Mouse (Mus musculus) sigmoid colon, adult 10 weeks (tissue): ENCODE data around the gene 1600012H06Rik. TPM values are rescaled to one million over a fixed set of nuclear protein-coding genes. Genes with fewer than 3 reads are reported as not detected.

Experiments used
- polyA plus RNA-seq: library from polyadenylated mRNA; stranded (reverse); fragments of 350-450 nt; fragmentation: Illumina TruSeq; extraction: RNeasy Lipid Tissue Mini Kit (QIAGEN cat#74804); gene quantifications from one replicate; pipeline ENCODE4 v1.2.3, GENCODE M21; 2014; ENCODE audit warnings: low read depth, low replicate concordance

1600012H06Rik gene
- 148 TPM for polyA plus RNA-seq

DNA sequence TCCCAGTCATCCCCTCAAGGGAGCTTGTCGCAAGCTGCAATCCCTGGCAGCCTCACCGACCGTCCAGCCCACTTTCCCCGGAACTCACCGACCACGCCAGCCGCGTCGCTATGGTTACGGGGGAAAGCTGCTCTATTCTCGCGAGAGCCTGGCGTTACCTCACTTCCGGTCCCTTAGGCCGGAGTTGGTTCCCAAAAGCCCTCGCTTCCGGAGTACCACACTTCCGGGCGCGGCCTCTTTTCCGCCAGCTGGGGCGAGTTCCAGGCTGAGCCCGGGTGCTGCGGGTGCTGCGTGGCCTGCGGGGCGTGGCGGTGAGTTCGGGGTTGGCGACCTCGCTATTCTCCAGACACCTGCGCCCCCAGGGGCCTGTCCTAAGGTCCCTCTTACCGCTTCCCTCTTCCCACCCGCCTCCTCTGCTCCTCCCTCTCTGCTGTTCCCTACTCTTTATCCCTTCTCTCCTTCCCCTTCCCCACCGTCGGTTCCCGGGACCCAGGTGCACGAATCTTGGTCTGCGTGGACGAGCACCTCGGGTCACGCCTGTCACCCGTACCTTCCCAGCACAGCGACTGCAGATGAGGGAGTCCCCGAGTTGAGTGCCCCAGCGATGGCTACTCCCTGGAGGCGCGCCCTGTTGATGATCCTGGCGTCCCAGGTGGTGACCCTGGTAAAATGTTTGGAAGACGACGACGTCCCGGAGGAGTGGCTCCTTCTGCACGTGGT is at the start of gene 1600012H06Rik, which contains the start of gene Wdr27:
TSS of gene 1600012H06Rik (plus strand) at position 176 of the 720 bp plus-strand sequence.
TSS of gene Wdr27 (minus strand) at position 150 of the 720 bp plus-strand sequence.

DNA sequence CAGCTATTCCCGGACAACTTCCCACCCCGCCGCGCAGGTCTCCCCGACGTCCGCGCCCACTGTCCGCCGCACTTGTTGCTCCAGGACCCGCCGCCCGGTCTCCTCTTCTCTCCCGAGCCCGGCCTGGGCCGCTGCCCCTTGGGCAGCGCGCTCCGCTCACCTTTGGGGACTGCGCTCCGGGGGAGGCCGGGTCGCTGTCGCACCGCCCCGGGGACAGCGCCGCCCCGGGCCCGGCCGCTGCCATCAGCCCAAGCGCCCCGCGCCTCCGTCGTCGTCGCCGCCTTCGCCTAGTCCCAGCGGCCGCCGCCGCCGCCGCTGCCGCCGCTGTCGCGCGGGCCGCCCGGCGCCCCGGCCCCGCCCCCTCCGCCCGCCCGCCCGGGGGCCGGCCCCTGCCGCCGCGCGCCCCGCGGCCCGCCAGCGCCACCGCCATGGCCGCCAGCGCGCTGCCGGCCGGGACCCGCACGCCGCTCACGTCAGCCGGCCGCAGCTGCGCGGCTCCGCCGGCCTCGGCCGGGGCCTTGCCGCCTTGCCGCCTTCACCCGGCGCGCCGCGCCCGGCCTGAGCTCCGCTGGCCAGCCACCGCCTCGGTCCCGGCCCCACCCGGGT is 18.1 kb downstream of the 1600012H06Rik start, which contains the start of gene Phf10:
TSS of gene Phf10 (minus strand) at position 323 of the 606 bp plus-strand sequence.

GRCm38 (mm10) chr17:14978362-14979038 is 35.5 kb downstream of the 1600012H06Rik start, which contains the start of the genes 9030025P20Rik and Gm3417:
Gene 9030025P20Rik, plus strand, starts transcription at chr17:14978468.
Gene Gm3417, minus strand, starts transcription at chr17:14978790.

Other genes starting within 250 kb of the 1600012H06Rik start
- gene Thbs2, start 248.9 kb upstream of the 1600012H06Rik start, polyA plus RNA-seq: 9.4 TPM
- gene Wdr27, start within 50 bp of the 1600012H06Rik start, polyA plus RNA-seq: 2.8 TPM
- 105 TPM for gene Phf10, start 18.1 kb downstream of the 1600012H06Rik start, polyA plus RNA-seq
- gene 9030025P20Rik, start 35.3 kb downstream of the 1600012H06Rik start, polyA plus RNA-seq: 8.1 TPM
- gene Gm3417, start 35.6 kb downstream of the 1600012H06Rik start, polyA plus RNA-seq: 5.4 TPM
- gene Gm3435, start 67.0 kb downstream of the 1600012H06Rik start, polyA plus RNA-seq: 2.1 TPM
- 76.8 TPM for gene Ermard, start 98.0 kb downstream of the 1600012H06Rik start, polyA plus RNA-seq
- gene Tcte3, start 98.3 kb downstream of the 1600012H06Rik start, polyA plus RNA-seq: not detected
- 7.4 TPM for gene Gm3448, start 98.4 kb downstream of the 1600012H06Rik start, polyA plus RNA-seq